Mouse (Mus musculus): ENCODE measurements around the gene Map3k3.
"Not testable (repeated sequence)": the region's sequence is repeated elsewhere in the genome, so short reads cannot be mapped to it uniquely, and the experiment has no call there.

Map3k3 gene

GRCm38 (mm10) chr11:106076321-106076720, 8.1 kb upstream of the Map3k3 start:
- no peak for DNase-seq (ENCODE audit: low spot score in 2 of 2)

GRCm38 (mm10) chr11:106084911-106085561, 623 bp downstream of the Map3k3 start:
- DNase-seq (ENCODE audit: low spot score in 2 of 2) = peak; percentile 31 to 53

GRCm38 (mm10) chr11:106098223-106098622, 13.8 kb downstream of the Map3k3 start:
- DNase-seq (ENCODE audit: low spot score in 2 of 2) = no peak

- DNase-seq (ENCODE audit: low spot score in 2 of 2) = no peak
Measured at GRCm38 (mm10) chr11:106102866-106103265, 18.5 kb downstream of the Map3k3 start.

- DNase-seq (ENCODE audit: low spot score in 2 of 2) = no peak
Measured at GRCm38 (mm10) chr11:106106047-106106587, 21.7 kb downstream of the Map3k3 start.

GRCm38 (mm10) chr11:106111688-106112087, 27.3 kb downstream of the Map3k3 start:
- no peak for DNase-seq (ENCODE audit: low spot score in 2 of 2)

GRCm38 (mm10) chr11:106122221-106122620, 37.8 kb downstream of the Map3k3 start:
- no peak for DNase-seq (ENCODE audit: low spot score in 2 of 2)

GRCm38 (mm10) chr11:106122736-106123135, 38.3 kb downstream of the Map3k3 start:
- no peak for DNase-seq (ENCODE audit: low spot score in 2 of 2)

- no peak for DNase-seq (ENCODE audit: low spot score in 2 of 2)
Measured at GRCm38 (mm10) chr11:106124784-106125183, 40.4 kb downstream of the Map3k3 start.

GRCm38 (mm10) chr11:106125827-106126226, 41.4 kb downstream of the Map3k3 start:
- DNase-seq (ENCODE audit: low spot score in 2 of 2) = no peak

- DNase-seq (ENCODE audit: low spot score in 2 of 2) = not testable (repeated sequence)
Measured at GRCm38 (mm10) chr11:106126727-106127373, 42.4 kb downstream of the Map3k3 start.

GRCm38 (mm10) chr11:106129477-106129876, 45.1 kb downstream of the Map3k3 start:
- no peak for DNase-seq (ENCODE audit: low spot score in 2 of 2)

- DNase-seq (ENCODE audit: low spot score in 2 of 2) = no peak
Measured at GRCm38 (mm10) chr11:106132516-106132915, 48.1 kb downstream of the Map3k3 start.

- no peak for DNase-seq (ENCODE audit: low spot score in 2 of 2)
Measured at GRCm38 (mm10) chr11:106134580-106135528, 50.4 kb downstream of the Map3k3 start.

- DNase-seq (ENCODE audit: low spot score in 2 of 2) = no peak
Measured at GRCm38 (mm10) chr11:106151219-106151618, 66.8 kb downstream of the Map3k3 start.

- DNase-seq (ENCODE audit: low spot score in 2 of 2) = peak in 1 of 2 experiments; percentile 65
Measured at GRCm38 (mm10) chr11:106152132-106152531, 67.7 kb downstream of the Map3k3 start.

- no peak for DNase-seq (ENCODE audit: low spot score in 2 of 2)
Measured at GRCm38 (mm10) chr11:106154091-106154490, 69.7 kb downstream of the Map3k3 start.

- no peak for DNase-seq (ENCODE audit: low spot score in 2 of 2)
Measured at GRCm38 (mm10) chr11:106154770-106155169, 70.4 kb downstream of the Map3k3 start.

GRCm38 (mm10) chr11:106155761-106156160, 71.3 kb downstream of the Map3k3 start:
- DNase-seq (ENCODE audit: low spot score in 2 of 2) = no peak

- no peak for DNase-seq (ENCODE audit: low spot score in 2 of 2)
Measured at GRCm38 (mm10) chr11:106156257-106156656, 71.8 kb downstream of the Map3k3 start.

- no peak for DNase-seq (ENCODE audit: low spot score in 2 of 2)
Measured at GRCm38 (mm10) chr11:106157154-106157553, 72.7 kb downstream of the Map3k3 start.

All from right cerebral cortex, postnatal 36 days (tissue).